Mouse (Mus musculus): ENCODE data around the gene Padi3.

Padi3 gene

DNA sequence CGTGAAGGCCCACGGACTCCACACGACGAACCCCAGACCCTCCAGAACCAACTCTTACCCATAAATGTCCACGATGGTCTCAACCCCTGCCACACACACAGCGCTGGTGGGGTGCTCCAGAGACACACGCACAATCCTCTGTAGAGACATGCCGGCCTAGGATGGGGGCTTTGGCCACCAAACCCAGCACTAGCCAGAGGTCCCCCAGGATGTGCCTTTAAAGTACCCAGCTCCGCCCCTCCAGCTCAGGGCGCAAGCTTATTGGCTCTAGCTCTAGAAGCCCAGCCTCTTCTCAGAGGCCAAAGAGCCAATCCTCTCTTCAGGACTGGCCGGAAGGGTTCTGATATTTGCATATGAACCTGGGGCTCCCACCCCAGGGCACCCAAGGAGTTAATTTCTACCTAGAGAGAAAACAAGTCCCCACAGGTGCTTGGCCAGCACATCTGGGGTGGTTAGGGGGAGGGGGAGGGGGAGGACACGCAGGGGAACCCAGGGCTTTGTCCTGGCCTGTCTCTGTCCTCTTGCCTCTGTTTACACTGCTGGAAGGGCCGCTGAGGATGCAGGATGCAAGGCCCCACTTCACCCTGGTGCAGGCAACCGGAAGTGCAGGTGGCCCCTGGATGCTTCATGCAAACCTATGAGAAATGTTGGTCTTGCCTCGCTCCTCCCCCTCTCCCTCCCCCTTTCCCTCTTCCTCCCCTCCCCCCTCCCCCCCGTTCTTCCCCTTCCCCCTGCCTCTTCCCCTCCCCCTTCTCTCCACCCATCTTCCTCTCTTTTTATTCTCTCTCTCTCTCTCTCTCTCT lies at the start of gene Padi3:
Gene Padi3 (minus strand): TSS at position 191 of the 803 bp plus-strand sequence.
- DNase-seq (ENCODE audit: low read depth): peak; percentile 57

DNA sequence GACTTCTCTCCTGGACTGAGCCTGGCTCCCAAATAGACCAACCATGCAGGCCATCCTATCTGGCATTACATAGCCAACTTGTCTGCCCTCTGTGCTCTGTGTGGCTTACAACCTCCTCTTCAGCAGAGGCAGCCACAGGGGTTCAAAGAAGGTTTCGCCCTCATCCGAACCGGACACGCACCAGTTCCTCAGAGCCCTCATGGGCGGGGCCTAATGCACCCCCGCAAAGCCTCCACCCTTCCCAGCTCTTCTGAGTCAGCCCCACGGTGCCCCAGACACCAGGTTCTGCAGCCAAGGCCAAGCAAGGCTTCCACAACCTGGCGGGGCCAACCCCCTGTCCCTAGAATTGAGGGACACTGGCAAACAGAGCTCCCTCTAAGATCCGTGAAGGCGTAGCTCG lies 48.8 kb upstream of the Padi3 start:
- no peak for DNase-seq (ENCODE audit: low read depth)

DNA sequence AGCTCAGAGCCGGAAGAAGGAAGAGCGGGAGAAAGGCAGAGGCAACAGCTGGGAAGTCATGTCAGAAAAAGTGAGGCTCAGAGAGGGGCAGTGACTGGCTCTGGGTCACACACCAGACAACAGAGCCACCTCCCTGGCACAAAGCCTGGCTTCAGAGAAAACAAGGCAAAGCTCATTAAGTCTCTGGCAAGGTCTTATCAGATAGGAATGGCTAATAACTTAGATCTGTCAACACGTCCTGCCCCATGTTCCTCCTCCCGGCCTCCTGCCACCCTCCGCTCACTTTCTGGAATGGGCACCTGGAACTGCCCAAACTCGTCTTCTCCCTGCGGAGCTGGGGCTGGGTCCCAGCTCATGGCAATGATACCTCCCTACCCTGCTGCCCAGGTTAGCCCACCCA lies 47.4 kb upstream of the Padi3 start:
- DNase-seq (ENCODE audit: low read depth): no peak

DNA sequence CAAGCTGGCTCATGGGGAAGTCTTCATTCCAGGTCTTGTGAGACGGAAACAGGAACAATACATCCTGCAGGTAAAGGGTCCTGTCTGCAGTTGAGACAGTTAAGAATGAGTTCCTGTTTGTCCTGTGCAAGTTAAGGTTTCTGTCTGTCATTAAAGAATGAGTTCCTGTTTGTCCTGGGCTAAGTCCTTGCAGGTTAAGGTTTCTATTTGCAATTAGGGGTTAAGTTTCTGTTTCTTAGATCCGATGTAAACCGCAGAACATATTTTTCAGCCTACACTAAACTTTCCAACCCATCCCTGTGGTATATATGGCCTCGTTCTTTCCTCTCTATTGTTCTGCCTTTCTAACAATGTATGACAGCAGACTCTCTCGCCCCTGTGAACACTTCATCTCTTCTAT lies 46.6 kb upstream of the Padi3 start:
- peak; percentile 44 for DNase-seq (ENCODE audit: low read depth)

DNA sequence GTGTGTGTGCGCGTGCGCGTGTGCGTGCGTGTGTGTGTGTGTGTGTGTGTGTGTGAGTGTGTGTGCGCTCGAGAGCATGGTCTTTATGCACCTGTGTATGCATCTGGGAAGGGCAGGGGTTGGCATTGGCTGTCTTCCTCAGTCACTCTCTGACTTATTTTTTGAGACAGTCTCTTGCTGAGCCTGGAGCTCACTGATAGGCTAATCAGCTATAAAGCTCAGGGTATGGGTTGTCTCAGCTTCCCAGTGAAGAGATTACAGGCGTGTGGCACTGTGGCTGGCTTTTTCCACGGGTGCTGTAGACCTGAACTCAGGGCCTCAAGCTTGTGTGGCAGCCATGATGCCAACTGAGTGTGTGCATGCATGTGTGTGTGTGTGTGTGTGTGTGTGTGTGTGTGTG lies 44.7 kb upstream of the Padi3 start:
- no peak for DNase-seq (ENCODE audit: low read depth)

DNA sequence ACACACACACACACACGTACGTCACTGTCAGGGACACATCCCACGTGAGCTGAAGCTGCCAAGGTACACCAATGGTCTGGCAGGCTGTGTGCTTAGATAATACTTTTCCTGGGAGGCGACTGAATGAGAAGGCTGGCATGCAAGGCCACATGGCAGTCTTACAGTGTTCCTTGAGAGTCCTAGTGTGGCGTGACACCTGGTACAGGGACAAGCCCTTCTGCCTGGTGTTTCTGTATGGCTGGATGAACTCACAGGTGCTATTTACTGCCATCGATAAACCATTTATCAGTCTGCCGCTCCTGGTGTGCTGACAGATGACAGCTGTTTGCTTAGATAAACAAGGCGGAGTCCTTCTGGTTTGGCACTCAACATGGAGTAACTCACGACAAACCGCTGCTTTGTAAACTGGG lies 44.0 kb upstream of the Padi3 start:
- no peak for DNase-seq (ENCODE audit: low read depth)

DNA sequence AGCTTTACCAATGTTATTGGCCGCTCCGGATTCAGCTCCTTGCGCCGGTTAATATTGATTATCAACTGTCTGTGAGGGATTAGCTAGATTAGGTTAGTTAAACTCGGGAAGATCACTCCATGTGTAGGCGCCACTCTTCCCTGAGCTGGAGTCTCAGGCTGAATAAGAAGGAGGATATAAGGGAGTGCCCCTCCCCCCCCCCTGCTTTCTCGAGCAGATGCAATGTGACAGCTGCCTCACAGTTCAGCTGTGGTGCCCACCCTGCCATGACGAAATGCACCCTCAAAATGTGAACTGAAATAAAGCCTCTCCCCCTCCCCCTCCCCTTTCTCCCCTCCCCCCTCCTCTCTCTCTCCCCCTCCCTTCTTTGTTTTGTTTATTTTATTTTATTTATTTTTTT lies 43.2 kb upstream of the Padi3 start:
- DNase-seq (ENCODE audit: low read depth): no peak

DNA sequence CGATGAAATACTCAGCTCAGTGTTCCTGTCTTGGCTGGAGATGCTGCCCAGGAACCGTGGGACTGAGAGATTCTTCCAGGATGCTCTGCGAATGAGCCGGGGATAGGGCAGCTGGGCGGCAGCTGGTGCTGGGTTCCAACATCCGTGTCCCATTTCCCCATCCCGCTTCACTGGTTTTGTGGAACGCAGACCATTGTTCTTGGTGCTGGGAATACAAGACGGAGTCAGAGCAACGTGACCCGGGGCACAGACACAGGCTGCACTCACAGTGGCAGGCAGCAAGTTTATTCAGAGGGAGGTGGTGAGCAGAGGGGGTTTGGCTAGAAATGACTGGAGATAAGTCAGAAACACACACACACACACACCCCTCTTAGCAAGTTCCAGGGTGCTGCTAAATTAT lies 38.9 kb upstream of the Padi3 start:
- no peak for DNase-seq (ENCODE audit: low read depth)

DNA sequence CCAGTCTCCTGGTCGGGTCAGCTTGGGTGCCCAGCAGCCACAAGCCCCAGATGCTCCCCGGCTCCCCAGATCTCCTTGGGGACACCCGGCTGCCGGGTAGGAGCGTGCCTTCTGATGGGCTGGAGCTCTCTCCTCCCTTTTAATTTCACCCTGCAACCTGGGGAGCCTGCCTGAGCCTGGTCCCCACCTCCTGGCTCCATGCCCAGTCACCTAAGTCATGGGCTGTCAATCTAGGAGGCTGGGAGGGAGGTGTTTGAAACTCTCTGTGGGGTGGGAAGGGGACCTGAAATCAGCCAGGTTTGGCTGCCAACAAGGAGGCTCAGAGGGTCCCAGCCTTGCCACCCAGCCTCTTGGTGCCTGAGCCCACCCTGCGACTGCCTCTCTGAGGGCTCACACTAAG lies 35.2 kb upstream of the Padi3 start, which contains the start of gene Padi1:
Gene Padi1 (minus strand): TSS at position 113 of the 400 bp plus-strand sequence.
- no peak for DNase-seq (ENCODE audit: low read depth)

DNA sequence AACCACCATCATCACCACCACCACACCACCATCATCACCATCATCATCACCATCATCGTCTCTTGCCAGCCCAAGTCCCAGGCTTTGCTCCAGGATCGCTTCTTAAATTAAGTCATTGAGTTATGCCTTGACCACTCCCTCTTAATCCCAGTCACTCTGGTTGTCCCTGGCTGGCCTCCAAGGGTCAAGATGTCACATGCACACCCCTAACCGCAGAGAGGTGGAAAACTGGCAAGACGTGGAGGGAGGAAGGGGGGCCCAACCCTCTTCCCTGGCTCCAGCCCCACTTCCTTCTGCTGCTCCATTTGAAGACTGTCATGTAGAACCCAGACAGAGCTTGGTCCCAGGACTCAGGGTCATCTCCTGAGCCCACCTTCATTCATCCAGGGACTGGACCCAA lies 34.5 kb upstream of the Padi3 start:
- no peak for DNase-seq (ENCODE audit: low read depth)

DNA sequence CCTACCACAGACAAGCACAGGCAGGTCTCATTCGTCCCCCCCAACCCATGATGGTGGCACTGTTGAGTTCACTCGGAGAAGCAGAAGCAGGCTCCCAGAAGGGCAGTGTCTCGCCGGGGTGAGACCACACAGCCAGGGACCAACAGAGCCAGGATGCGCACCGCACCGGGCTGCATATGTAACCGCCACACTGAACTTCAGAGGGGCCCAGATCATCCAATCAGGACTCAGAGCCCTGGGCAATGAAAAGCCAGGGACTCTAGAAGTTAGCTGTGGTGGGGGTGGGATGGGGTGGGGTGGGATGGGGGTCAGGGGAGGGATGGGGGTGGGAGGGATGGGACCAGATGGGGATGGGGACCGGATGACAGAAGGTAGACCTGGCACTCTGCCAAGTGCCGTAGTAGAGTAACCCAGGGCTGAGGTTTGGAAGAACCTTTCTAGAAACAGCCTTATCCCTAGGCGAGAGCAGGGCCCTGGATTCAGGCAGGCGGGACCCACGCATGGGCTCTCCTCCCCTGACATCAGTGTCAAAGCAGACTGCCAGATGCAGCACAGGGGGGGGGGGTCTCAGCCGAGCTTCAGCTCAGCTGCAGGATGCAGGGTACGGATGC lies 33.3 kb upstream of the Padi3 start:
- DNase-seq (ENCODE audit: low read depth): no peak

DNA sequence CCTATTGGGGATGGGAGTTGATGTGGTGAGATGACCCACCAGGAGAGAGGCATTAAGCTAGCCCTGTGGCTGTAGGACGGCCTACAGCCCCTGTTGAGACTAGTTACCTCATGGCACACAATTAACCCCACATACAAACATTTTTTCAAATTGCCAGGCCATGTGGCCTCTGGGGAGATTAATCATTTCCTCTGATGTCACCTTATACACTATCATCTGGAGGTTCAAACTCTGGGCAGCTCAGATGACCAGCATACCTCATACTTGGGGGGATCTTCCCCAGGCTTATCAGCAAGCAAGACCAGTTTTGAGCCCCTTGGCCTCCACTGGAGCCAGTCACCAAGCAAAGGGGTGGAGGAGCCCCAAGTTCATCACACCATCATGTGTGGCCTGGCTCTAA lies 32.5 kb upstream of the Padi3 start:
- no peak for DNase-seq (ENCODE audit: low read depth)

DNA sequence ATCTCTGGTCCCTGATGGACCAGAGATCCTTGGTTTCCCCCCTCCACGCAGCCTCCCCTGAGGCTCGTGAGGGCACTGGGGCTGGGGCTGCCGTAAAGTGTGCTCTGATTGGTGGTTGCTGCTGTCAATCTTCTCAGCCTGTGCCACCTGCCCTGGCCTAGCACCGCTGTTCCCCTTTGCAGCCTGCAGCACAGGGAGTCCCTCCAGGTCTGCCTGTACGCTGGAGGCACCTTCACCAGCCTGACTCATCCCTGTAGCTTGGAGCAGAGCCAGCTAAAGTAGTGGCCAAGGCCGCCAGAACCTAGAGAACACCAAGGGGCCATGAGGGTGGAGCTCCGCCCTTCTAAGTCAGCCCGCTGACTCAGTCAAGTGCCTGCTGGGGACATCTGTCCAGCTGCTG lies 27.4 kb upstream of the Padi3 start:
- no peak for DNase-seq (ENCODE audit: low read depth)

DNA sequence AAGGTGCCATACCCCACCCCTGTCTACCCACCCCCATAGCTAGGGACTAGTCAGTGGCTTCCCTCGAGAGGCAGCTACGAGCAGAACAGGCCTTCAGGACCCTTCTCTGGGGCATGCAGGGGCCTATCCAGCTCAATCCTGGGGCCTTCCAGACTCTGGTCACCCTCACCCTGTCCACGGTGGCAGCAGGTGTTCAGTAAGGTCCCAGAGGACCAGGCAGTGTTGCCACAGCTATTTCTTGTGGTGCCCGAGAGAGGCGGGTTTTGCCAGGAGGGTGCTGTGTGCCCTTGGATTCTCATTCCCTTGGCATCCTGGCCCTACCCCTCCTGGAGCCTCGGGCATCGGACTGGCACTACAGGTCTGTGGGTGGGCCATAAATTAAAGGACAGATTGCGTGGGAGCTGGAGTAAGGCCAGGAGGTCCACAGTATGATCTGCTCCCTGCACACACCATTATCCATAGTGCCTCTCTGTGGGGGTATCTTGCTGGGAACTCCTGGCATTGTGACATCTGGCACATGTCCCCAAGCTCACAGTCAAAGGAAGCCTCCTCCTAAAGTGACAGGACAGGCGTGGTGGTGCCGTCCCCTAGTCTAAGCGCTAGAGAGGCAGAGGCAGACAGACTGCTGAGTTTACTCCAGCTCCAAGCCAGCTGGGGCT lies 25.9 kb upstream of the Padi3 start:
- no peak for DNase-seq (ENCODE audit: low read depth)

DNA sequence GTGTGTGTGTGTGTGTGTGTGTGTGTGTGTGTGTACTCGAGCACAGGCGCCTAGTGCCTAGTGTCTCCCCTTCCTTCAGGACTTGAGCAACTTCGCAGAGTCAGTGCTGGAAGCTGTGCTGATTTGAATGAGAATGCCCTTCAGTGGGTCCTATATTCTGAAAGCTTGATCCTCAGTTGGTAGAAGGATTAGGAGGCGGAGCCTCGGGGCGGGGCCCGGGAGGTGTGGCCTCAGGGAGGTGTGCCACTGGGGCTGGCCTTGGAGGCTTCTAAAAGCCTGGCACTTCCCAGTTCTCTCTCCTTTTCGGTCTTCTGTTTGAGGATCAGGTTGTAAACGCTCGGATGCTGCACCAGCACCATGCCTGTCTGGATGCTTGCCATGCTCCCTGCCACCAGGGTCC lies 25.2 kb upstream of the Padi3 start:
- no peak for DNase-seq (ENCODE audit: low read depth)

DNA sequence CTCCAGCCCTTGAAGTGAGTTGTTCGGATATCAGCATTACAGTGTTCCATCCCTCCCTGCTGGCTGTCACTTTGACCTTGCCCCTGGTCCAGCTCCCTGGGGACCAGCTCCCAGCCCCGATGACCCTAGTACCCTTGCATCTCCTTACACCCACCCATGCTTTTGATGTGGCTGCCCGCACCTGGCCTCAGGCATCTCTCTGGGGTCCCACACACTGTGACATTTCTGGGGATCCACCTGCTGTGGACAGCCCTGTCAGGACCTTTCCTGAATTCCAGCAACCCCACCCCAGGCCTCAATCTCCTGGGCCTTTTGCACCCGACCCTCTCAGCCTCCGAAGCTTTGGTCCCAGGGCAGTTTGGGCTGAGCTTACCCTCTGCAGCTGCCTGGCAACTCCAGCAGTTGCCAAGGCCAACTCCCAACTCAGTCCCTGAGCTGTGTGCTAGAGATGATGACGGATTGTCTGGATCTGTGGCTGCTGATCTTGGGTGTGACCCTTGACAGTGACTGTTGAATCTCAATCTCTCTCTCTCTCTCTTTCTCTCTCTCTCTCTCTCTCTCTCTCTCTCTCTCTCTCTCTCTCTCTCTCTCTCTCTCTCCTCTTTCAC lies 24.0 kb upstream of the Padi3 start:
- no peak for DNase-seq (ENCODE audit: low read depth)

DNA sequence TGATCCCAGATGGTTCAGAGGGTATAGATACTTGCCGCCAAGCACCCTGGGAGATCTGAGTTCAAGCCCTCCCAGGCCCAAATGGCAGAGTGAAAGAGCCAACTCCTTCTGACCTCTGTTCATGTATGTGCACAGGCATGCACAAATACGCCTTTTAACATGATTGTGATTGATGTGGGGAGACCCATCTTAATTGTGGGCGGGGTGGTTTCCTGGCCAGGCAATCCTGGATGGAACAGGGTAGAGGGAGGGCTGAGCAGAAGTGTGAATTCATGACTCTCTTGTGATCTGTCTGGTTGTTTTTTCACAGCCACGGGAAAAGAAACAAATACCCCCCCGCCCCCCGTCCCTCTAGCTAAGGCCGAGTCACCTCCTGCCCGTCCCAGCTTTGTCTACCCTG lies 22.4 kb upstream of the Padi3 start:
- peak; percentile 61 for DNase-seq (ENCODE audit: low read depth)

DNA sequence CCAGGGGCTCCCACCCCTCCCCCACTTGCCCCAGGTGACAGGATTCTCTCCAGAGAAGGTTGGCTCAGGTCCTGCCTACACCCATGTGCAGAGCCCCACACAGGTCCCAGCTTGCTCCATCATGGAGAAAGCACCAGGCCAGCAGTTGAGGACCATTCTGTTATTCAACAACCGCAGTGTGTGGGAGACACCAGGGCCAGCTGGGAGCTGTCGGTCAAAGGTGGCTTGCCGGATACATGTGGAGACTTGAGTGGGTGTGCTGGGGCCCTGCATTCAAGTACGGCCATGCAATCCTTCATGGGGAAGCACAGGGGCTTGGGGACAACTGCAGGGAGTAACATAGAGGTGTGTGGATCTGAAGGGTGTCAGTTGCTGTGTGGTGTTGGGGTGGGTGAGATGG lies 21.4 kb upstream of the Padi3 start:
- DNase-seq (ENCODE audit: low read depth): no peak

DNA sequence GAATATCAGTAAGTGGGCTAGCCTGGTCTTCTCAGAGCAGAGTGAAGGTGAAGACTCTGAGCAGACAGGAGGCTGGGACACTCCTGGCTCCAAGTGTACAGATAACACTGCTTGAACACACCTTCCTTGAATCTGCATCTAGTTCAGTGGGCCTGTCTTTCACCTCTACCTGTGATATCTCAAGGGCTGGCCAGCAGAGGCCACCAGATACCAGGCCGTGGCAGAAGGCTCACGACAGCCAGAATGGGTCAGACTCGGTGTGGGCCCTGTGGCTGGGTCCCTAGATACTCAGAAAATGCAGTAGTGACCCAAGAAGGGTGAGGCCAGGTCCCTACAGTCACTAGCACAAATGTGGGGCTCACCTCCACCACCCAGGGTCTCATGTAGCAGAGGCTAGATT lies 16.8 kb upstream of the Padi3 start:
- no peak for DNase-seq (ENCODE audit: low read depth)

DNA sequence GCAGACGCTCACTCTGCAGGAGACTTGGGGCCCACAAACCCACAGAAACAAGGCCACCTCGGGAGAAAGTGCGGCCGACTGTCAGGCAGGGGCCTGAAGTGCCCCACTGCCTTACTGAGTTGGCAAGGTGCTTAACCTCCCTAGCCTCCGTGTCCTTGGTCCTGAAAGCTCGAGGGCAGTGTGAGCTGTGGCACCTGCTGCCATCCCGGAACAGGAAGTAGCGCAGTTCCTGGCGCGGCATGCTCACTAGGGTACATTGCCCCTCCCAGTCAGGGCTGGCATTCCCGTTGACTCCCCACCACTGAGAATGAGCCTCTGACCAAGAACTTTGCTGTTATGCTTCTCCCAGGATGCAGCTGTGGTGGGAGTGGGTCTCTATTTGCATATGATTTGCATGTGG lies 15.5 kb upstream of the Padi3 start:
- peak; percentile 44 for DNase-seq (ENCODE audit: low read depth)

DNA sequence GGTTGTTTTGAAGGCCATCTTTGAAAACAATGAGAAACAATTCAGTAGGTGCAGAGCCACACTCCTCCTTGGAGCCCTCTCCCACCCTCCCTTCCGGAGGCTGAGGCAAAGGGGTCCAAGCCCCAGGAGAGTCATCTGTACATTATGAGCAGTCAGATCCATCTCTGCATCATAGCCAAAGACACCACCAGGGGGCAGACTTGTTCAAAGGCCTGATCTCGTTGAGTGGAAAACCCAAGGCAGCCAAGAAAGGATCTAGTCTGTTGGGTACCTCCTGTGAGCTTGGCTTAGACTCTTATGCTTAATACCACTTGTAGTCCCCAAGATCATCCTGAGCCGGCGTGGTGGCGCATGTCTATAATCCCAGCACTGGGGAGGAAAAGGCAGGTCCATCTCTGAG lies 11.5 kb upstream of the Padi3 start:
- DNase-seq (ENCODE audit: low read depth): peak; percentile 80

DNA sequence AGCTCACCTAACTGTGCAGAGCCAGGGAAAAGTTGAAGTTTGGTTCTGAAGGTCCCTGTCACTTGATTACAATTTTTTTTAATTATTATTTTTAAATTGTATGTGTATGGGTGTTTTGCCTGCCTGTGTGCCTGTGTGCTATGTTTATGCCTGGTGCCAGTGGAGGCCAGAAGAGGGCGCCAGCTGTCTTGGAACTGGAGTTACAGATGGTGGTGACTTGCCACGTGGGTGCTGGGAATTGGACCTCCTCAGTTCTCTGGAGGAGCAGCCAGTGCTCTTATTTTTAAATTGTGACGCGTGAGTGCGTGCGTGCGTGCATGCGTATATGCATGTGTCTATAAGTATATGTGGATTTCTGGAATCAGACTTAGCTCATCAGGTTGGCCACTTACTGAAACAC lies 7.0 kb upstream of the Padi3 start:
- no peak for DNase-seq (ENCODE audit: low read depth)
